Comparison of ENCODE assay signal across 14 mouse cellular contexts in genomic region chr15:93433811-93434210, GRCm38 (mm10). TPM values are rescaled to one million over a fixed set of nuclear protein-coding genes. Genes with fewer than 3 reads are reported as not detected.
DNase-seq lines count a peak whose midpoint lies in the region; ATAC-seq and TF ChIP-seq lines count a peak whose summit lies in the region.
"Had no signal": no experiment of that assay in that cellular context is flagged by ENCODE, and none has a peak within 500 bp of the region (broad histone marks: within the 10 kb centered on the region; RNA-seq: fewer than 3 reads in every experiment).

No protein-coding gene starts in this region.

- no peaks in the 10 kb centered on the region for H3K4me1 ChIP-seq in heart, embryonic 11.5 days (ENCODE audit: control insufficient read depth, insufficient read depth, low read length)
- H3K4me1 ChIP-seq in heart, embryonic 10.5 days = peaks cover 12% of the 10 kb centered on the region
- H3K4me1 ChIP-seq in lung, postnatal 0 days (ENCODE audit: insufficient read depth, low read depth, low read length) = no peaks in the 10 kb centered on the region
- H3K4me1 ChIP-seq: embryonic facial prominence, embryonic 12.5 days; liver, embryonic 13.5 days; megakaryocyte, embryonic 14.5 days had no signal

- peak overlapping the region; percentile 11; the same call in 1 of the 2 replicates for H3K9ac ChIP-seq in heart, embryonic 11.5 days (ENCODE audit: low read depth, low read length)
- no peak overlapping the region for H3K9ac ChIP-seq in lung, postnatal 0 days (replicated peaks; ENCODE audit: low read depth)
- H3K9ac ChIP-seq: embryonic facial prominence, embryonic 12.5 days; liver, embryonic 13.5 days had no signal

- H3K4me2 ChIP-seq in heart, embryonic 11.5 days = no peak overlapping the region
- no peak overlapping the region for H3K4me2 ChIP-seq in lung, postnatal 0 days (replicated peaks; ENCODE audit: low read depth, low read length)
- H3K4me2 ChIP-seq: embryonic facial prominence, embryonic 12.5 days; liver, embryonic 13.5 days had no signal

- H3K27me3 ChIP-seq in heart, embryonic 11.5 days (ENCODE audit: control insufficient read depth, insufficient read depth, low read length) = no peaks in the 10 kb centered on the region
- H3K27me3 ChIP-seq in heart, embryonic 10.5 days (ENCODE audit: insufficient read depth, poor library complexity, severe bottlenecking) = no peaks in the 10 kb centered on the region
- H3K27me3 ChIP-seq in lung, postnatal 0 days (replicated peaks; ENCODE audit: insufficient read depth, low read length) = no peaks in the 10 kb centered on the region
- H3K27me3 ChIP-seq: embryonic facial prominence, embryonic 12.5 days; liver, embryonic 13.5 days; megakaryocyte, embryonic 14.5 days had no signal

- no peak for TF ChIP-seq EP300 in lung, postnatal 0 days (IDR thresholded peaks at IDR 0.05)

- H3K27ac ChIP-seq in heart, embryonic 11.5 days (ENCODE audit: low read depth, low read length) = no peak overlapping the region
- no peak overlapping the region for H3K27ac ChIP-seq in heart, embryonic 10.5 days
- H3K27ac ChIP-seq in lung, postnatal 0 days (ENCODE audit: low read length) = no peak overlapping the region
- H3K27ac ChIP-seq: embryonic facial prominence, embryonic 12.5 days; liver, embryonic 13.5 days had no signal

- no peak for DNase-seq in heart, embryonic 10.5 days (ENCODE audit: low spot score)
- no peak for DNase-seq in lung, postnatal 0 days (ENCODE audit: low spot score)
- no peak for DNase-seq in lung, postnatal 4 days
- peak; percentile 73 for DNase-seq in embryo, embryonic 10.5 days (ENCODE audit: low spot score)
- DNase-seq in right cerebral cortex, postnatal 14 days = no peak
- DNase-seq in frontal cortex, postnatal 36 days (ENCODE audit: low spot score in 2 of 2) = no peak
- DNase-seq: adrenal gland, postnatal 14 days; cerebellum, adult 11 months; liver, embryonic 13.5 days; thymus, adult 18-20 months had no signal

- H3K9me3 ChIP-seq in heart, embryonic 11.5 days (replicated peaks; ENCODE audit: control insufficient read depth, low read length) = no peaks in the 10 kb centered on the region
- H3K9me3 ChIP-seq in heart, embryonic 10.5 days = no peaks in the 10 kb centered on the region
- H3K9me3 ChIP-seq in lung, postnatal 0 days (ENCODE audit: low read length) = no peaks in the 10 kb centered on the region
- H3K9me3 ChIP-seq: embryonic facial prominence, embryonic 12.5 days; liver, embryonic 13.5 days; megakaryocyte, embryonic 14.5 days had no signal

- WGBS in heart, embryonic 11.5 days (ENCODE audit: insufficient replicate concordance) = 53% methylated on average over 11 of the region's 11 CpGs
- 43% methylated on average over 11 of the region's 11 CpGs for WGBS in heart, embryonic 10.5 days
- 47% methylated on average over 11 of the region's 11 CpGs for WGBS in lung, postnatal 0 days

- H3K36me3 ChIP-seq in heart, embryonic 11.5 days (ENCODE audit: control insufficient read depth, insufficient read depth, low read length) = peaks cover 3% of the 10 kb centered on the region; the same call in 1 of the 2 replicates
- peaks cover 11% of the 10 kb centered on the region for H3K36me3 ChIP-seq in heart, embryonic 10.5 days
- peaks cover 5% of the 10 kb centered on the region; the same call in 1 of the 2 replicates for H3K36me3 ChIP-seq in lung, postnatal 0 days (ENCODE audit: insufficient read depth, low read length)
- H3K36me3 ChIP-seq: embryonic facial prominence, embryonic 12.5 days had no signal

- ATAC-seq in heart, embryonic 11.5 days (replicated peaks; ENCODE audit: insufficient number of reproducible peaks, low FRiP score, low TSS enrichment) = no peak
- ATAC-seq in lung, postnatal 0 days = peak; percentile 28; the same call in 1 of the 2 replicates
- 0 out of 2 replicates have a peak, but pooled peaks have one; percentile 27 for ATAC-seq in monocyte, adult 5-6 weeks (replicated peaks; ENCODE audit: insufficient number of reproducible peaks, low FRiP score, low TSS enrichment, poor library complexity, severe bottlenecking)

- no peak overlapping the region for H3K4me3 ChIP-seq in heart, embryonic 11.5 days (ENCODE audit: low read depth, low read length)
- no peak overlapping the region for H3K4me3 ChIP-seq in heart, embryonic 10.5 days
- H3K4me3 ChIP-seq in lung, postnatal 0 days (ENCODE audit: low read depth, low read length) = no peak overlapping the region
- H3K4me3 ChIP-seq: embryonic facial prominence, embryonic 12.5 days; liver, embryonic 13.5 days; megakaryocyte, embryonic 14.5 days had no signal

- no peak for TF ChIP-seq CTCF in lung, postnatal 0 days (IDR thresholded peaks at IDR 0.05)

RNA-seq across cellular contexts. Expression of gene Pphln1, which starts 35.7 kb away (rescaled TPM):
- 35.3 and 43.3 TPM in 2 replicates for polyA plus RNA-seq in heart, embryonic 11.5 days (2014; fragmentation: Nextera tagmentation; extraction: Ambion mirVana)
- 58.7 and 64.8 TPM in 2 replicates for polyA plus RNA-seq in heart, embryonic 10.5 days (2016; fragmentation: Nextera tagmentation; extraction: Ambion mirVana)
- polyA plus RNA-seq in lung, postnatal 0 days (2015; fragmentation: Nextera tagmentation; extraction: Ambion mirVana) = 22.3 and 25.9 TPM in 2 replicates
- 27.4 to 32.4 TPM (median 29.0 TPM) in 3 replicates for total RNA-seq in monocyte, adult 5-6 weeks (2017)

RNA-seq across cellular contexts. Expression of gene Zcrb1, which starts 35.7 kb away (rescaled TPM):
- polyA plus RNA-seq in heart, embryonic 11.5 days (2014; fragmentation: Nextera tagmentation; extraction: Ambion mirVana) = 125 and 135 TPM in 2 replicates
- polyA plus RNA-seq in heart, embryonic 10.5 days (2016; fragmentation: Nextera tagmentation; extraction: Ambion mirVana) = 128 and 145 TPM in 2 replicates
- polyA plus RNA-seq in lung, postnatal 0 days (2015; fragmentation: Nextera tagmentation; extraction: Ambion mirVana) = 101 and 118 TPM in 2 replicates
- total RNA-seq in monocyte, adult 5-6 weeks (2017) = 121 to 168 TPM (median 162 TPM) in 3 replicates
